Mouse (Mus musculus) midbrain, postnatal 0 days (tissue): Measurements from ENCODE around the gene Serpina3i. TPM values are rescaled to one million over a fixed set of nuclear protein-coding genes. Genes with fewer than 3 reads are reported as not detected.
"Not testable (repeated sequence)": the region's sequence is repeated elsewhere in the genome, so short reads cannot be mapped to it uniquely, and the experiment has no call there.

Experiments
- ATAC-seq: fragments of 200-750 bp; cut with Nextera tagmentation; 2 replicates; pipeline ENCODE4 v1.8.0; 2017; ENCODE audit warnings: moderate number of reproducible peaks, mild to moderate bottlenecking, moderate TSS enrichment, moderate library complexity; ENCODE audit not compliant: low FRiP score
- DNase-seq: peaks from one replicate; pipeline ENCODE4 v3.0.0-alpha.2; 2015; ENCODE audit warnings: low spot score
- H3K27ac ChIP-seq: fragments of 300-500 bp; sonication (generic); 2 replicates; pipeline ENCODE4 v1.5.1; 2014; ENCODE audit warnings: low read depth, mild to moderate bottlenecking, low read length, mixed read lengths
- H3K27me3 ChIP-seq: fragments of 300-500 bp; sonication (generic); 2 replicates; pipeline ENCODE4 v1.6.1; 2014; ENCODE audit warnings: low read length, control low read depth, mixed read lengths; ENCODE audit not compliant: insufficient read depth
- H3K36me3 ChIP-seq: fragments of 300-500 bp; sonication (generic); 2 replicates; pipeline ENCODE4 v1.6.1; 2014; ENCODE audit warnings: low read length, control low read depth, mixed read lengths; ENCODE audit not compliant: insufficient read depth
- H3K4me1 ChIP-seq: fragments of 300-500 bp; sonication (generic); 2 replicates; pipeline ENCODE4 v1.6.1; 2014; ENCODE audit warnings: mild to moderate bottlenecking, control low read depth, antibody characterized with exemption, low read length, mixed read lengths; ENCODE audit not compliant: insufficient read depth
- H3K4me2 ChIP-seq: fragments of 300-500 bp; sonication (generic); 2 replicates; pipeline ENCODE4 v1.6.1; 2014; ENCODE audit warnings: low read depth, mild to moderate bottlenecking, low read length, mixed read lengths; ENCODE audit not compliant: poor library complexity, severe bottlenecking
- H3K4me3 ChIP-seq: fragments of 300-500 bp; sonication (generic); 2 replicates; pipeline ENCODE4 v1.5.1; 2014; ENCODE audit warnings: low read depth, mild to moderate bottlenecking, low read length, moderate library complexity
- H3K9ac ChIP-seq: fragments of 300-500 bp; sonication (generic); replicated peaks from 2 replicates; pipeline ENCODE4 v1.6.1; 2014; ENCODE audit warnings: mild to moderate bottlenecking, low read length, moderate library complexity, mixed read lengths; ENCODE audit not compliant: poor library complexity, severe bottlenecking
- H3K9me3 ChIP-seq: fragments of 300-500 bp; sonication (generic); 2 replicates; pipeline ENCODE4 v1.6.1; 2016; ENCODE audit warnings: low read length, control low read depth
- CTCF ChIP-seq: IDR thresholded peaks from 2 replicates; pipeline ENCODE4 v1.5.1; 2016; ENCODE audit warnings: antibody characterized with exemption, mild to moderate bottlenecking
- WGBS: fragments of 180-500 bp; shearing (Covaris S2); extraction: QIAGEN DNeasy Blood & Tissue Kit; methylation state at CpG from one replicate; pipeline ENCODE4 v1.1.7; 2014; 5-methylcytosine and 5-hydroxymethylcytosine counted together
- polyA plus RNA-seq: library from polyadenylated mRNA; unstranded; fragments of >200 nt; fragmentation: Nextera tagmentation; extraction: Ambion mirVana; gene quantifications from 2 replicates; pipeline ENCODE4 v1.2.1, GENCODE M21; 2015
- total RNA-seq: library from RNA; depleted of rRNA; stranded (reverse); fragments of >200 nt; gene quantifications from 2 replicates; pipeline ENCODE4 v1.2.3, GENCODE M21; 2014

The Serpina3i gene
- total and polyA plus RNA-seq, 2 experiments from 2014 or later = 0.49 TPM; not detected in 1

GRCm38 (mm10) chr12:104224598-104225300, 38.2 kb upstream of the Serpina3i start:
- H3K36me3 ChIP-seq = no peaks in the 10 kb centered on the region
- DNase-seq (no peak), ATAC-seq (no peak)
- H3K4me3 ChIP-seq = no peak overlapping the region
- H3K4me1 ChIP-seq = no peaks in the 10 kb centered on the region
- no peak for TF ChIP-seq CTCF
- H3K9me3 ChIP-seq = no peaks in the 10 kb centered on the region
- 70% methylated on average over 7 of the region's 7 CpGs for WGBS
- no peak overlapping the region for H3K27ac ChIP-seq
- H3K9ac ChIP-seq = no peak overlapping the region
- H3K27me3 ChIP-seq = no peaks in the 10 kb centered on the region
- H3K4me2 ChIP-seq = no peak overlapping the region

- Histone ChIP-seq H3K9me3 (no peaks in the 10 kb centered on the region), H3K9ac (no peak overlapping the region), H3K36me3 (no peaks in the 10 kb centered on the region), H3K27me3 (no peaks in the 10 kb centered on the region), H3K4me2 (no peak overlapping the region), H3K27ac (no peak overlapping the region), H3K4me3 (no peak overlapping the region), H3K4me1 (no peaks in the 10 kb centered on the region)
- DNase-seq (no peak), ATAC-seq (no peak)
- TF ChIP-seq CTCF = no peak
- WGBS = 76% methylated on average over 2 of the region's 2 CpGs
Measured at GRCm38 (mm10) chr12:104230762-104231161, 32.2 kb upstream of the Serpina3i start.

- no peak within 1 kb of the TSS for H3K9ac ChIP-seq
- no peaks in the 10 kb centered on the region for H3K4me1 ChIP-seq
- ATAC-seq (no peak), DNase-seq (no peak)
- H3K27ac ChIP-seq = no peak within 1 kb of the TSS
- H3K9me3 ChIP-seq = no peaks in the 10 kb centered on the region
- no peak within 1 kb of the TSS for H3K4me3 ChIP-seq
- TF ChIP-seq CTCF = no peak
- H3K27me3 ChIP-seq = no peaks in the 10 kb centered on the region
- H3K36me3 ChIP-seq = no peaks in the 10 kb centered on the region
- no peak within 1 kb of the TSS for H3K4me2 ChIP-seq
- WGBS = 70% methylated on average over 5 of the region's 5 CpGs
Measured at GRCm38 (mm10) chr12:104235915-104236314, 27.0 kb upstream of the Serpina3i start, which contains the start of gene Serpina3g. Gene Serpina3g, plus strand, starts transcription at chr12:104236245.

GRCm38 (mm10) chr12:104238048-104238447, 24.9 kb upstream of the Serpina3i start:
- H3K36me3 ChIP-seq, H3K27ac ChIP-seq, H3K27me3 ChIP-seq, H3K9me3 ChIP-seq, H3K4me3 ChIP-seq, ATAC-seq, H3K9ac ChIP-seq, DNase-seq, H3K4me2 ChIP-seq, H3K4me1 ChIP-seq: not testable (repeated sequence)
- 96% methylated on average over 1 of the region's 1 CpGs for WGBS

DNA sequence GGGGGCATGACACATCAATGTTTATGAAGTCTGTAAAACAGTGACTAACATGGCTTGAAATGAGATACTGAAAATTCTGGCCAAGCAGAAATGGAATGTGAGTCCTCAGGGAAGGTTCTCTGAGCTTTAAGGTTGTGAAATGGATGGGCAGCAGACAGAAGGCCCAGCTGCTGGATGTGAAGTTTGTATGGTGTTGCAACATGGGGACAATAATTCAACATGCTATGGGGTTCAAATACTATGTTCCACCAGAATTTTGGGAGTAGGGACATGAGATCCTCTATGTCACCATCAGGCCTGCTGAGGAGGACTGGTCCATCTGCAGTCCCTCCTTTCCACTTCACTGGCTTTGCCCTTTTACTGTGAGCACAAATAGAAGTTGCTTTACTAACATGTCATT, 19.6 kb upstream of the Serpina3i start:
- Histone ChIP-seq H3K27ac (no peak overlapping the region), H3K36me3 (no peaks in the 10 kb centered on the region), H3K4me2 (no peak overlapping the region), H3K9ac (no peak overlapping the region), H3K9me3 (no peaks in the 10 kb centered on the region), H3K4me3 (no peak overlapping the region), H3K4me1 (0 out of 2 replicates have a peak, but pooled peaks cover 2% of the 10 kb centered on the region), H3K27me3 (no peaks in the 10 kb centered on the region)
- ATAC-seq (no peak), DNase-seq (no peak)
- no peak for TF ChIP-seq CTCF

DNA sequence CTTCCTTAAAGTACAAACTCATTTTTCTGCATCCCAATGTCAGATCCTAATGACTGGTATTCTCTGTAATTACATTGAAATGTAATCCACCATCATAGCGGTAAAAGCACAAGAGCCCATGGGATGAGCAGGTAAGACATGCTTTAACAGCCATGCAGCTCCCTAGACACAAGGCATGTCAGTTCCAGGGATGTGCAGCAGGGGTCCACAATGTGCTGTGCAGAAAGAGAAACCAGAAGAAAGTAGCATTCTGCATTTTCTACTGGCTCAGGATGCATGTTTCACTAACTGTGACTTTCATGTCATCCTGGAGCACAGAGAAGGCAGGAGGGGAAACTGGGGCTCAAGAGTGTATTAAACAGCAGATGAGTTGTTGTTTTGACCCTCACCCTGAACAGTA, 17.8 kb upstream of the Serpina3i start:
- Histone ChIP-seq H3K27me3 (no peaks in the 10 kb centered on the region), H3K4me1 (0 out of 2 replicates have a peak, but pooled peaks cover 2% of the 10 kb centered on the region), H3K4me3 (no peak overlapping the region), H3K9me3 (no peaks in the 10 kb centered on the region), H3K4me2 (no peak overlapping the region), H3K36me3 (no peaks in the 10 kb centered on the region), H3K9ac (no peak overlapping the region), H3K27ac (no peak overlapping the region)
- peak; percentile 84 for TF ChIP-seq CTCF
- WGBS = 72% methylated on average over 1 of the region's 1 CpGs
- DNase-seq (peak; percentile 53), ATAC-seq (no peak)
